Mouse (Mus musculus) frontal cortex, postnatal 36 days (tissue): ENCODE data around the gene Phc2.

Source experiments
- DNase-seq, 2 experiments: peaks; one replicate each; pipeline ENCODE4 v3.0.0; 2022; ENCODE audit warnings: low spot score in 2 of 2

Phc2 gene

DNA sequence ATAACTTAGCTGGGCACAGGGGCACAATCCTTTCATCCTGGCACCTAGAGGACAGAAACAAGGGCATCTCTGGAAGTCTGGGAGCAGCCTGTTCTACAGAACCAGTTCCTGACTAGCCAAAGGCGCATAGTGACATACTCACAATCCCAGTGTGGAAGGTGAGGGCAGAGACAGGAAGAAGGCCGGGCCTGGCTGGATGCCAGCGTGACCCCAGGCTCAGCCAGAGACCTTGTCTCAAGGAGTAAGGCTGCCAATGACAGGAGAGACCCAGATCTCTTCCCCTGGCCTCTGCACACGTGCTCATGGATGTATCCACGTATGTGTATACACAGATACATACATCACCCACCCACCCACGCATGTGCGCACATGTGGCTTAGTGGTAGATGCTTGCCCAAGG is 127.5 kb downstream of the Phc2 start:
- no peak for DNase-seq

DNA sequence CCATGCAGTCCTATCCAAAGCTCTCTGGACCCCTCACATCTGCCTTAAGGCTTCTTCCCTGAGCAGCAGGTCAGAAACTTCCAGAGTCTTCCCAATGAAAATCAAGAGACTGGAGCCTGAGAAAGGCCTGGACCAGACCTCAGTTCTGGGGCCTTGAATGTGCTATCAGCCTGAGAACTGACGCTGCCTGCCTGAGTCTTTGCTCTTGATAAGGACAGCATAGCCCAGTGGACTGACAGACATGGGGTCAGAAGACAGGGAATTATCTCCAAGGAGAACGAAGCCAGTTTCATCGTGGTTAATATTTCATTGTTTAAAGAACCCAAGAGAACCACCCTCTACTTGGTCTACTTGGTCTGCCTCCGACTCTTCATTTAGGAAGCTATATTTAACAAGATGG is 128.1 kb downstream of the Phc2 start:
- DNase-seq = no peak

DNA sequence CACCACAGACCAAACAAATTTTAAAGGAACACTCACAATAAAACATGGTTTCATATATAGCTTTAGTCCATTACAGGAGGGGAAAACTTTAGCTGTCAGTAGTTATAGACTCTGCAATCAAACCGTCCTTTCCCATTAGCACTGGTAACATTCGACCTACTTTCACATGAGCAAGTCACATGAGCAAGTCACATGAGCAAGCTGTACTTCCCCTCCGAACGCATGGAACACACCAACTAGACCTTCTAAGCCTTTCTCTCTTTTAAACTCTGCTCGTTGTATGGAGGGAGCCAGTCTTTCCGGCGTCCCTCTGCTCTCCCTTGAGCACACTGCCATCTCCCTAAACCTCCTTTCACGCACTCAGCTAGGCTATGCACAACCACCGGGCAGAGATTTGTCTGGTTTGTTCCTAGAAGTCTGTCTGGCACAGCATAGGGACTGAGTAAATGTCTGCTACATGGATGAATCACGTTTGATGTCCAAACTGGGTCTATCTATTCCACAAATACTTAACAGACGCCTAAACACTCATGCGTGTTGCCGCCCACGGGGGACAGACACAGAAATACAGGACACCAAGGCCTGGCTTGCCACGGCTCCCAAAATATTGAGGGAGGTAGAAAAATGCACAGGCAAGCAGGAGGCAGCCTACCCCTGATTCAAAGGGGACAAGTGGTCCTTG is 130.6 kb downstream of the Phc2 start:
- peak in 1 of 2 experiments; percentile 50 for DNase-seq

DNA sequence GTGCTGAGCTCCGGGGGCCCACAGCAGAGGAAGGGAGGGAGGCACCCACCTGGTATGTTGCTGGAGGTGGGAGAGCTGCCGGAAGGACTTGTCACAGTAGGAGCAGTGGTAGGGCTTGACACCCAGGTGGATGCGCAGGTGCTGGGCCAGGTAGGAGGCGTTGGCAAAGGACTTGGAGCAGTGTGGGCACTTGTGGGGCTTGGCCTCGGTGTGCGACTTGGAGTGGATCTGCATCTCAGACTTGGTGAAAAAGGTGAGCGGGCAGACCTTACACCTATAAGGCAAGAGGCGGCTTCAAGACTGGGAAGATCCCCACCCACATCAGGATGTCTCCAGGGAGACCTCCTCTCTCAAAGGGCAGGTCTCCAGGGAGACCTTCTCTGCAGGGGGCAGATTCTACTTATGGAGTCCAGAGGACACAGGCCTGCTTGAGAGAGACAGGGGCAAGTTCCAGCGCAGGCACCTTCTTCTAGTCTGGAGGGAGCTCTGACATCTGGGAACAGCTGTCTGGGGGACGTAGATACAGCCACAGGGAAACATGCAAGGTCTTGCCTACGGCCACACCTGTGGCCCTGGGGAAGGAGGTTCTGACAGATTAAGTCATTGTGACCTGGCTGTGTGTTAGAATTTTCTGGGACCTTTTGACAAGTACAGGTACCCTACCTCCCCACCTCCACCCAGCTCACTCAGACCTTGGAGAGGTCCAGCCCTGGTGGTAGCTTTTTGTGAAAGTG is 131.6 kb downstream of the Phc2 start:
- no peak for DNase-seq

DNA sequence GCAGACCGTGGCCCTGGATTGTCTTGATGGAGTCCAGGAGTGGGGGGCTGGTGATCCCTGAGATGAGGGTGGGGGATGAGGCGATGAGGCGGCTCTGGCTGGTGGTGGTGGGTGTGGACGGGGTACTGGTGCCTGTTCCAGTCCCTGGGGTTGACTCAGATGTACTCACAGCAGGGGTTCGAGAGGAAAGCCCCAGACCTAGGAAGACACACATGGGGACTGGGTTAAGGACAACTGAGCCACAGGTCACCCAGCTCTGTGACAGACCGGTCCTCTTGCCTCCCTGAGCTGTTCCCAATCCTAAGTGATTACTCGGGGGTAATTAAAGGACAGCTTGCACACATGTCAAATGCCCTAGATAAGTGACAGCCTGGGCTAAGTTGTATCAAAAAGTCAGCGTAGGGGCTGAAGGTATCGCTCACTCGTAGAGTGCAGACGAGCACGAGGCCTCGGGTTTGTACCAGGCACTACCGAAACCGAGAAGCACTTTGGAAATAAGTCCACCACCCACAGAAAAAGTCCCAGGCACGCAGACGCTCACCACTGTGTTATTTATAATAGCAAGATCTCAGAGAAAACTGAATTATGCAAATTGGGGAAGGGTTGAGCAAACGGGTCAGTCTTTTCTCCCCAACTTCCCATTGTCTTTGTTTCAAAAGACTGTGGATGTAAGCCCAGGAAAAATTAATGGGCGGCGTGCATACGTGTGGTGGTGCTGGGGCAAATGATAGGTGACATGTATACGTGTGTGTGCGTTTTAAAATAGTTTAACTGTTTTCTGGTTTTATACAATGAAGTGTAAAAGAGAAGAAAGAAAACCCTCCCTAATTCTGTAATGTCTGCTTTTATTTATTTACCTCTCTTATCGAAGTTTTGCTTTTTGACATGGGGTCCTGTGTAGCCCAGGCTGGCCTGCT is 132.8 kb downstream of the Phc2 start:
- DNase-seq = peak in 1 of 2 experiments; percentile 49

DNA sequence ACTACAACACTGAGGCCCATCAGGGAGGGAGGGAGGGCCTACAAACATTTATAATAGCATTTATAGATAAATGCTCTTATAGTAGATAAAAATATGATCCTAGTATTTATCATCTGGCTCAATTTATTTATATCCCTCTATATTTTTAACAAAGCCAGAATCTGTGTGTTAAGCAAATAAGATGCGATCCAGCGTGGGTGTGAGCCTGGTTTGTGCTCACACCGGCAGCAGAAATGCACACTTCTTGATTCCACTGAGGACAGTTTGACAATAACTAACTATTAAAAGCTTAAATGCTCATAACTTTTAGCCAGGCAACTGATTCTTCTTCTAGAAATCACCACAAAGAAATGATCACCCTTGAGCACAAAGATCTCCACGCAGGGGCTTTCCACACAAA is 133.6 kb downstream of the Phc2 start:
- DNase-seq = no peak

DNA sequence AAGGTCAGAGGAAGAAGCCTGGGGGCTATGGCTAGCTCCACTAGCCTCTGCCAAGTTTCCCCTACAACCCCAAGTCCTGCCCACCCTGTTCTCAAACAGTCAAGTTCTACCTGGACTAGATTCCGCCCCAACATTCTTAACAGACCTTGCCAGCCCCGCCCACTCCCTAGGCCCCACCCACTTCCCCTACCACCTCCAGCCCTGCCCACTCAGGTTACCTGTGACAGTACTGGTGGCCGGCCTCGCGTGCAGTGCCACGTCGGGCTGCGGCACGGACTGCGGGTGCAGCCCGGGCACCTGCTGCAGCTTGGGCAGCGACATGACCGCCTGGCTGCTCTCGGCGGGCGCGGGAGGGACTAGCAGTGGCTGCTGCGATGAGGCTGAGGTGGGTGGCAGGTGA is 135.1 kb downstream of the Phc2 start:
- no peak for DNase-seq

DNA sequence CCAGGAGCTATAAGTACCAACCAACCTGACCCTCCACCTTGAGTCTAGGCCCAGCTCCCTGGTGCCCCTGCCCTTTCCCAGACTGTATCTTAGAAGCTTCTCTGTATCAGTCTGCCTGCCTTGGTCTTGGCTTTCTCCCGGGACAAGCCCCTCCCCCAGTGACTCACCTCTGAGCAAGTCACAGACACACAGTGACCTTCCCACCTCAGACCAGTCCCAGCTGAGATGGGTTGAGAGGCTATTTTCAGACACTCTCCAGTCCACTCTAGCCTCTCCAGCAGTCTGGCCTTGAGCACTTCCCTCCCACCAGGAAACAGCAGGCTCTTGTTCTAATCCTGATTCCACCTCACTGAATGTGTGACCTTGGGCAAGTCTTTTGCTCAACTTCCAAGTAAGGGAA is 139.2 kb downstream of the Phc2 start:
- DNase-seq = no peak

DNA sequence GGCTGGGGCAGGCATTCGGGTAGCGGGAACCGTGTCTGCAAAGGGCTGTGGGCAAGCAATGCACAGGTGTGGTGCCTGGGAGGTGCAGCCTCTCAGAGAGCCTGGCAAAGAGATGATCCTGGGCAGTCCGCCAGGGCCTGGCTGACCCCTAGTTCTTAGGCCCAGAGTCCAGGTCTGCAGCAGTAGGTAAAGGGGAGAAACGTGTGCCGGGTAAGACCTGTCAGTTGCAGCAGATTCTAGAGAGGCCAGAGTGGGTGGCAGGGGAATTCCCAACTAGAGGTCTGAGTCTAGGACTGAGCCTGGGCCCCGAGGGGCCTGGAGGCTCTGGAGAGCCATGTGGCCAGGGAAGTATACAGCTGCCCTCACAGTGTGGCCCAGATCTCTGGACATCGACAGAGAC is 139.7 kb downstream of the Phc2 start:
- DNase-seq = no peak

DNA sequence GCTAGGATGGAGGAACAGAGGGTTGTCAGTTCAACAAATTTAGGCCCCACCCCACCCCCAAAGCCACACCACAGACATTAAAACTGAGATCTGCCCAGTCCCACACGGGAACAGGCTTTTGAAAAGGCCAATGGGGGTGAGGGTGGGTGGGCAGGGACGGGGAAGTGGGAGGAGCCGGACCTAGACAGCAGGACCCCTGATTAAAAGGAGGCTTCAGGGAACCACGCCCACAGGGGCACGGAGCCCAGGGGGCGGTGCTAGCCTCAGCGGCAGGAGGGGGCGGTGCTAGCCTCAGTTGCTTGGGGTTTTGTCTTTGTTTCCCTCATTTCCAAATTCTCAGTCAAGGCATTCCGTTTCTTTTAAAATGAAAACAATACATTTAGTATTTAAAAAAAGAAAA is 141.1 kb downstream of the Phc2 start:
- DNase-seq = no peak

DNA sequence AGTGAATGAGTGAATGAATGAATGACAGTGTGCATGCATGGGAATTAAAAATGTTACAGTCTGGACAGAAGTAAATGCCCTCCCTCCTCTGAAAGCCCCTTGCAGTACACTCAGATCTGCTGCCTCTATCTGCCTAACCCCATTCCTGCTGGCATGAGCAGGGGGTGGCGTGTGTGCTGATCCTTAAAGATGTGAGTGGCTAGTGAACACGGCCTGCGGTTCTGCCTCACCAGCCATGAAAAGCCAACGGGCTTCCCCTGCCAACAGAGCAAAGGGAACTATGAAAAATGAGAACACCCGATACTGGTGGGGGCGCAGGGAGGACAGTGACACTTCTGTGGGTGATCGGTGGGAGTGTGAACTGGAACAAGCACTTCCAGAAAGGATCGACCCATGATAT is 142.3 kb downstream of the Phc2 start:
- no peak for DNase-seq

DNA sequence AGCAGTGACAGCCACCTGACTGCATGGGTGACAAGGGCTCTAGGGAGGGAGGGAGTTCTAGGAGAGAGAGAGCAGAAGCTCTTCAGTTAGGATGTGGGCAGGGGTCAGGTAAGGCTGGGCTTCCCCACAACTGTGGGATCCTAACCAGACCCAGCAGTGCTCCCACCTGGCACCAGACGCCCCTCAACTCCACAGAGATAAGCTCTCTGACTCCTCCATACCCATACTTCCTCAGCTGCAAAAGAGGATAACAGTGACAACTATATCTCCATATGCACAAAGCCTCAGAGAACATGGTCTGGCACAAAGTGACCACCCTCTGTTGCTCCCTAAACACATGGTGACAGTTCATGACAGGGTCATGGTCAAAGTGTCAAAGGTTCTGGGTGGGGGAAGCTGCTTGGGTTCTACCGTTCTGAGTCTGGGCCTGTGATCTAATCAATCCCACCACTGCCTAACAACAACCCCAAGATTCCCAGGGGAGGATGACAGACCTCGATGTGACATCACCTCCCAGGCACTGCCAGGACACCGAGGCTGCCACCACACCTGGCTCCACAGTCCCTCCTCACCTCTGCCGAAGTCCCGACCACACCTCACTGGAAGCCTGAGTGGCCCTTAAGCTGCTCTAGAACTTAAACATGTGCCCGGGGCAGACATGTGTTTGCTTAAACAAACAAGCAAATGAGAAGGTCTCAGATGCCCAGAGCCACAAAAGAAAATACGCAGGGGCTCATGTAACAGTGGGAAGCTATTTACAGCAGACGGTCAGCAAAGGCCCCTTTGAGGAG is 147.4 kb downstream of the Phc2 start:
- DNase-seq = no peak
